Mouse (Mus musculus) liver, adult 2 months (tissue): ENCODE measurements around the gene Etv5.

Experiments used
- CTCF ChIP-seq: fragments of 200-500 bp; IDR thresholded peaks from 2 replicates; pipeline ENCODE4 v1.5.1; 2011; ENCODE audit warnings: low read depth, low read length, control low read depth
- POLR2A ChIP-seq: fragments of 200-500 bp; IDR thresholded peaks from 2 replicates; pipeline ENCODE4 v1.6.1; 2011; ENCODE audit warnings: low read length, control low read depth; ENCODE audit not compliant: insufficient read depth; ENCODE audit errors: extremely low read depth

GRCm38 (mm10) chr16:22379342-22379741, 60.2 kb downstream of the Etv5 start:
- TF ChIP-seq CTCF (no peak), POLR2A (no peak)
